Mouse (Mus musculus) thymus, adult 18-20 months (tissue): ENCODE results near the gene Plxna2.

Experiments used
- DNase-seq, 2 experiments: peaks; one replicate each; pipeline ENCODE4 v3.0.0; 2022; ENCODE audit warnings: mixed read lengths in 2 of 2

Plxna2 gene

DNA sequence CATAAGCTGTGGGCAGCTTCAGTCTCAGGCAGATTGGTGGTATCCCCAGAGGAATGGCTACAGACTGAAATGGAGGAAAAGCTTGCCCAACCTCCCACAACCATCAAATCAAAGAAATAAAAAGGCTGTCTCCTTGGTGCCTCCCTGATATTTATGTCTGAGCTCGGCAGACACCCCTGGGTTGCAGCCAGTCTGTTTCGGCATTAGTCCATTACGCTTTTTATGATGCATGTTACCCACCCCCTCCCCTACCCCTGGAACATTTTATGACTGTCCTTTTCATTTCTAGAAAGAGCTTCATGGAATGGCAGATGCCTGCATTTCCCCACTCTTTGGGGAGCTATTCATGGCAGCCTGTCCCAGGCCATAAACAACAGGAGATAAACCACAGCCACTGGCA lies 47.7 kb downstream of the Plxna2 start:
- DNase-seq: no peak

- no peak for DNase-seq
Measured at GRCm38 (mm10) chr1:194671783-194672524, 53.9 kb downstream of the Plxna2 start.

- DNase-seq: no peak
Measured at GRCm38 (mm10) chr1:194672525-194672894, 54.5 kb downstream of the Plxna2 start.

DNA sequence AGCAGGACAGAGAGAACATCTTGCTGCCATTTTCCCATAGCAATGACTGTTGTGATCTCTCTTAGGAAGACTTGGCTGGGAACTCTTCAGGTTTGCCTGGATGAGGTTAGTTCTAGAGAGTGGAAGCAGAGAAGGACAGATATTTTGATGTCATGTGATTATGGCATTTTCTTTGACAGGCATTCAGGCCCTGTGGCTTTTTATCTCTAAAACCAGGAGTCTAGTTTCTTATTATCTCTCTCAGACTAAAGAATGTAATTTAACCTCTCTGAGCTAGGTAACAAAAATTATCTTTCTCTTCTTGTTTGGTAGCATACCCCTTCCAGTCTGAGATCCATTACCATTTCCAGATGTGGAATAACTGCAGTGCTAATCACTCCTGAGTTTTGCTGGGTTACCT lies 55.2 kb downstream of the Plxna2 start:
- DNase-seq: no peak

GRCm38 (mm10) chr1:194675106-194675890 lies 57.3 kb downstream of the Plxna2 start:
- DNase-seq: no peak

DNA sequence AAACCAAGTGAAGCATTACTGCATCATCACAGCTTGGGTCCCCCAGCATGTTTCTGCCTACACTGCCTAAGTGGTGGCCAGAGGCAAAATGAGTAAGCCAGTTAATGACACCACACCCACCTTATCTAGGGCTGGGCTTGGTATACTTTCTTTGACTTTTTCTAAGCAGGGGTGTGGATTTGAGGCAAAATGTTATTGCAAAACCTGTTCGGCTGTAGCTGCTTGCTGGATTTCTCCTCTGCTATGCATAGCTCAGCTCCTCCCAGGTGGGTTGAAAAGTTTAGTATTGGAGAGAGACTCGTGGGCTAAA lies 57.8 kb downstream of the Plxna2 start:
- DNase-seq: no peak

- DNase-seq: no peak
Measured at GRCm38 (mm10) chr1:194677878-194678277, 59.9 kb downstream of the Plxna2 start.

DNA sequence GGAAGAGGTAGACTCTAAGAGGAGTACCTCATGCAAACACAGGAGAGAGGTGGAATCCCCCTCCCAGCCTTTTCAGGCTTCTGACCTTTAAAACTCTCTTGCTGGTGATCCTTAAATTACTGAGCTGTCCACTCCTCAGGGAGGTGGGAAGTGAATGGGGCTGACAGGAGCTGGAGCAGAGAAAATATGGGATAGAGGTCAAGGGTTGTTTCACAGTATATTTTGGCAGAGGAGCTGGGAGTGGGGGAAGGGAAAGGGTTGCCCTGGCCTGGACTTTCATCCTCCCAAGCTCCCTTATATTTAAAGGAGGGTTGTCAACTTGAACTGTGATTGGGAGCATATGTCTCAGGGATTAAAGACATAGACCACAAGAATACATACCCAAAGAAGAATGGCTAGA lies 61.1 kb downstream of the Plxna2 start:
- DNase-seq: no peak

GRCm38 (mm10) chr1:194680136-194680535 lies 62.1 kb downstream of the Plxna2 start:
- no peak for DNase-seq

DNA sequence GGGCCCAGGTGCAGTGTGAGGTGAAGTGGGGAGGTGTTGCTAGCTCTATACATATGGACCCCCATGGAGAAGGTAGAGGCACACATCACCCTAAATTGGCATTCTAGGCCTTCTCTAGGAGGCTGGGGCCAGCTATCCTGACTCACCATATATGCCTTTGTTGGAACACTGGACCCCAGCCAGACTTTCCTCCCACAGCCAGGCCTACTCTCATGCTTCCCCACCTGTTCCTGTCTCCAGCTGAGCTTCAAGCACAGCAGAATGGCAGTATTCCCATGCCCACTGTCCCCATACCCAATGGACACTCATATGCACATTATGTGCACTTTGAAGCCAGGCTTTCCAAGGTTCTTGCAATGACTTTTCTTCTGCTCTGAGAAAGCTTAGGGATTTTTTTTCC lies 64.0 kb downstream of the Plxna2 start:
- DNase-seq: no peak

DNA sequence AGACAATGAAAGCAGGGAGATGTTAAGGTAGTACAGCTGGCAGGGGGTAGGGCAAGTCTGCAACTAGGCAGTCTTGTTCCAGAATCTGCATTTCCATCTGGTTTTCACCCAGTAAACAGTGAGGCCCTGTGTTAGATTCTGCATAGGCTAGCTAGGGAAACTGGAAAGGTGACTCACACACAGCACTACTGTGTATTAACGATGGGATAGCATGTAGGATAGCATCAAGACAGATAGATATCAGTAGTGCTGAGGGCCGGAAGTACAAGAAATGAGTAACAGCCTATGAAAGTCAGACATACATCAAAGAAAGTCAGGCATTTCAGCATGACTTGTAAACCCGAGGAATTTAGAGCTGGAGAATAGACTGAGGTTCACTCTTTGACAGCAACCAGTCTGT lies 65.1 kb downstream of the Plxna2 start:
- no peak for DNase-seq

DNA sequence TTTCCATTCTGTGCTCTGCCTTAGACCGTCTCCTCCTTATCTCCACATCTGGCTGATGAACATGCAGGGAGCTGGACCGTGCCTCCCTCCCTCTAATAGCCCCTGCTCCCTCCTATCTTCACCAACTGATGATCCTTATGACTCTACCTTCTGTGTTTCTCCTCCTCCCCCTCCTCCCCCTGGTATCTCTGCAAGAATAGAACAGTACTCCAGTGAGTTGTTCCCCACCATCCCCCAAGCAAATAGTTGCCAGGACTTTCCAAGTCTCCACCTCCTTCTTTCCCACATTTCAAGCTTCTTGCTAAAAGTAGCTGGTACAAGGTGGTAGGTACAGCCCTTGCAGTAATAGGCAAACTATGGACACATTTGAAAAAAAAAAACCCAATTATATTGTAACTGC lies 67.9 kb downstream of the Plxna2 start:
- DNase-seq: no peak

- no peak for DNase-seq
Measured at GRCm38 (mm10) chr1:194687746-194688145, 69.7 kb downstream of the Plxna2 start.

- DNase-seq: no peak
Measured at GRCm38 (mm10) chr1:194688161-194688560, 70.1 kb downstream of the Plxna2 start.

- DNase-seq: no peak
Measured at GRCm38 (mm10) chr1:194693063-194693462, 75.0 kb downstream of the Plxna2 start.

- no peak for DNase-seq
Measured at GRCm38 (mm10) chr1:194693488-194693887, 75.5 kb downstream of the Plxna2 start.

- no peak for DNase-seq
Measured at GRCm38 (mm10) chr1:194694805-194695204, 76.8 kb downstream of the Plxna2 start.

GRCm38 (mm10) chr1:194697439-194697838 lies 79.4 kb downstream of the Plxna2 start:
- no peak for DNase-seq

DNA sequence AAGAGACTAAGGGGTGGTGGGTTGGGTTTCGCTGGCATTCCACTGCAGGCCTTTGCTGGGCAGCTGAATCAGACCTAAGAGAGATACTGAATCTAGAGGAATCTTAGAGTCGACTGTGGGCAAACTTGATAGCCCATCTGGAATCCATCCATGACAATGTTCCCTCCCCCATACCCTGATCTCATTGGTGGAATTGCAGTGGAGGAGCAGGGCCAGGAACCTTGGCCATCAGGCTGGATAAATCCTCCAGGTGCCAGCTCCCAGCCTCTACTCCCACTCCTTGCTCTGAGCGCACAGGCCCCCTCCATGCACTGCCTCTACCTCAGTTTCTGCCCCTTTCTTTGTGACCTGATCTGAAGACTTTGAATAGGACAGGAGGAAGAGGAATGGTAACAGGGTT lies 81.3 kb downstream of the Plxna2 start:
- DNase-seq: no peak

DNA sequence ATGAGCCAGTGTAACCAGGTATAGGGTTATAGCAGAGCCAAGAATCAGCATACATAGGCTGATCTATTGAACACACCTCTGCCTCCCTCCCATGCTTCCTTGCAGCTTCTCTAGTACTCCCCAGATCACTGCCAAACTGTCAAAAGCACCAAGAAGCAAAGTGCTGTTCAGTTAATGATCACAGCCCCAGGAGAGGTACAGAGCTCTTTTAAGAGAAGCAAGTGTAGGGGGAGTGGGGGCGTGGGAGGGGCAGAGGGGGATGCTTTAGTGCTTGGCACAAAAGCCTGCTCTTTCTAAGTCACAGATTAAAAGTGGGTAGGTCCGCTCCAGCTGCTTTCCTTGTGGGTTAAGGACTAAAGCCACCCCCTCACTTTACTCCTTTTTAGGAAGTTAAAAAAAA lies 85.2 kb downstream of the Plxna2 start:
- no peak for DNase-seq

DNA sequence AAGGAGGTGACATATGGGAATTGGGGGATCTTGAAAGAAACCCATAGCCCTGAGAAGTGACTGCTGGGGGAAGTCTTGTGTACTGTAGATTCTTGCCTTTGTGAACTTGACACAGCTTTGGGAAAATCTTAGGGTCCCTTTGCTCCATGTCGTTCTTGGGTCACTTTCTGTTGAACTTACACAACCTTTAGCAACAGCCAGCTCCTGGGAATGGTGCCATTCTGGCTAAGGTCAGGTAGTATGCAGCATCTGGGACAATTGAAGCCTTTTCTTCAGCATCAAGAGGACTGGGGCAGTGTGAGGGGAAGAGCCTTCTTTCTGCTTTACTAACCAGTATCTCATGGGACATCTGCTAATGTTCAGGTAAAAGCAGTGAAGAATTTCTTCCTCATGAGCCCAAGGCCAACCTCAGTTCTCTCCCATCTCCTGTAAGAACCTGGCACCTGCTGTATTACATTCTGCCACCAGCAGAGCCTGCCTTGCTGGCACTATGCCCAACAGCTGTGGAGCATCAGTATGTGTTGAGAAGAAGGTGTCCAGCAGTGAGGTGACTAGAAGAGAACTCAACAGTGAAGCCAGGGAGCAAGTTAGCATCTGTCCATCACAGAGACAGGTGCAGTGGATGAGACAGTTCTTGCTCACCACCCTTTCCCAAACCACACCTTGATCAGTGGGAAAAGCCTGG lies 86.3 kb downstream of the Plxna2 start:
- DNase-seq: no peak

DNA sequence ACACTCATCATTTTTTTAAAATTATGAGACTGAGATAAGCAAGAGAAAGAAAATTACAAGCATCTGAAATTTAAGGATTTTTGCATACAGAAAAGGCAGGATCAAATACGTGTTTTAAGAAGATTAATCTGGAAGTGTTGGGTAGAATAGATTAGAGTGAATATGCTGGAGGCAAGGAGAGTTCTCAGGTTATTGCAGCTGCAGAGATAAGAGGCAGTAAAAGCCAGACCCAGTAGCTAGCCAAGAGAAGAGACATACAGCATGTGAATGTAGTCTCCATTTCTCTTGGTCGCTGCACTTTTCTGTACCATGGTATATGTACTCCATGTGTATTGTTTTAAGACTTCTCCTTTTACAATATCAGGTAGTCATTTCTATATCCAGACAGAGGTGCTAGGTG lies 88.5 kb downstream of the Plxna2 start:
- no peak for DNase-seq

GRCm38 (mm10) chr1:194712373-194712772 lies 94.4 kb downstream of the Plxna2 start:
- DNase-seq: no peak
